Mouse (Mus musculus) C2C12 (cell line): ENCODE measurements at regions not wholly inside any gene's neighbourhood (a gene's known extent, or its start where the extent isn't known, plus 50 kb on each side); places are given as distances from the start of the nearest gene placed in this dataset.
A peak's percentile ranks its signal among the peaks of the same experiment; 100 is the strongest.

Experiments used
- H3K27me3 ChIP-seq: one replicate; pipeline ENCODE4 v1.6.1; 2011; ENCODE audit not compliant: control insufficient read depth, insufficient read depth, insufficient read length
- H3K36me3 ChIP-seq: one replicate; pipeline ENCODE4 v1.6.1; 2011; ENCODE audit not compliant: control insufficient read depth, insufficient read depth
- H3K4me3 ChIP-seq: one replicate; pipeline ENCODE4 v1.5.1; 2011; ENCODE audit warnings: mild to moderate bottlenecking, control low read depth; ENCODE audit not compliant: poor library complexity, insufficient read depth, severe bottlenecking
- H3K79me2 ChIP-seq: one replicate; pipeline ENCODE4 v1.6.1; 2011; ENCODE audit not compliant: control insufficient read depth, insufficient read depth
- H3K79me3 ChIP-seq: one replicate; pipeline ENCODE4 v1.6.1; 2011; ENCODE audit warnings: low read depth, control low read depth
- H3ac ChIP-seq: one replicate; pipeline ENCODE3; 2011; ENCODE audit warnings: low read depth; ENCODE audit not compliant: control insufficient read depth, insufficient read length
- CEBPB ChIP-seq: IDR thresholded peaks from one replicate; pipeline ENCODE4 v1.6.1; 2011; ENCODE audit warnings: low read depth, mild to moderate bottlenecking, control low read depth, moderate library complexity
- CTCF ChIP-seq: IDR thresholded peaks from one replicate; pipeline ENCODE4 v1.5.1; 2011; ENCODE audit not compliant: control insufficient read depth, insufficient read depth, insufficient read length
- FOSL1 ChIP-seq: IDR thresholded peaks from one replicate; pipeline ENCODE4 v1.8.0; 2011; ENCODE audit warnings: mild to moderate bottlenecking, low read length; ENCODE audit not compliant: poor library complexity, insufficient read depth, severe bottlenecking
- MAX ChIP-seq: IDR thresholded peaks from one replicate; pipeline ENCODE4 v1.6.1; 2011; ENCODE audit warnings: mild to moderate bottlenecking, control low read depth
- MYOD1 ChIP-seq: IDR thresholded peaks from one replicate; pipeline ENCODE4 v1.6.1; 2011; ENCODE audit warnings: low read depth; ENCODE audit not compliant: control insufficient read depth, insufficient read length
- MYOG ChIP-seq: IDR thresholded peaks from one replicate; pipeline ENCODE4 v1.6.1; 2011; ENCODE audit not compliant: control insufficient read depth, insufficient read length; ENCODE audit errors: extremely low read depth
- USF1 ChIP-seq: IDR thresholded peaks from one replicate; pipeline ENCODE4 v1.6.1; 2011; ENCODE audit warnings: low read depth, mild to moderate bottlenecking, control low read depth, moderate library complexity

DNA sequence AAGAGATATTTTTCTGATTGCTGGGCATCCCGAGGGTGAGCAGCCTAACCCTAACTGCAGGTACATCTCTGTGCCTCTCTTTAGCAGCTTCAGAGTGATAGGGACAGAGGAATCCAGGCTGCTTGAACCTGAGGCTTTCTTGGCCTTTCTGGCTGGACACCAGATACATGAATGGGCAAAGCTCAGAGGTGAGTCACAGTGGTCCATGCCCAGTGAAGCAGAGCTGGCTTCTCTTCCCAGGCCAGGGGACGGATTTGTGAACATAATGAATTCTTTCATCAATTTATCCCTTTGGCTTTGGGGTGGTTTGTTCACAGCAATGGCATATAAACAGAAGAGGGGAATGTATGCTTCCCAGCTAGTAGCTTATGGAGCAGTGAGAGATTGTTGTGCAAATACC is 114.9 kb upstream of the Ngf start:
- no peaks in the 10 kb centered on the region for H3K79me2 ChIP-seq
- H3ac ChIP-seq: no peak overlapping the region
- no peak for TF ChIP-seq CEBPB
- TF ChIP-seq MYOD1: no peak
- no peak for TF ChIP-seq USF1
- no peak for TF ChIP-seq FOSL1
- H3K27me3 ChIP-seq: no peaks in the 10 kb centered on the region
- H3K36me3 ChIP-seq: no peaks in the 10 kb centered on the region
- no peak overlapping the region for H3K4me3 ChIP-seq
- H3K79me3 ChIP-seq: no peaks in the 10 kb centered on the region

DNA sequence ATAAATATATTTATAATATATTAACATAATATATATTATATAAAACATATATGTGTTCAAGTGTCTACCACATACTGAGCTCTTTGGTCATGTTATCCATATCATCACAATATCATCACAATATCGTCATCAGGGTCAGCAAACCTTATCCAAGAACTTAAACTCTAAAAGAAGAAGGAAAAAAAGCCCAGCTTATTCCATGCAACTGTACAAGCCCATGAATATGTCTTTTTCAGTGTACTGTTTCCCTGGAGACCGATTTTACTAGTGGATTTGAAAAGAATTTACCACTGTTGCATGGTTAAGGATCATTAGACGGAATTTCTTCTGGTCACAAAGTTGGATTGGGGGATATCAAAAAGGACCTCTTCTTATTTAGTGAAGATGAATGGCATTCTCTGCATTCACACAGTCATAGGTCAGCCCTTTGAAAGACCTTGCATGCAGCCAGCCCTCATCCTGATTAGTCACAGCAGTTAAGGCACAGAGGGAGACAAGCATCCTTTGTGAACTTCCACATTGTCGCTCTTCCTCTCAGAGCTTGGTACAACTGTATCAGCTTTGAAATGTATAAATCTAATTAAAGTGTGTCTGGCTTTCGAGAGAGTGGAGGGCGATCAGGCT is 116.3 kb upstream of the Ngf start:
- no peak for TF ChIP-seq MYOG
- no peak for TF ChIP-seq MAX
- TF ChIP-seq CEBPB: no peak
- no peak for TF ChIP-seq MYOD1
- TF ChIP-seq CTCF: no peak
- no peak overlapping the region for H3ac ChIP-seq
- H3K27me3 ChIP-seq: no peaks in the 10 kb centered on the region

DNA sequence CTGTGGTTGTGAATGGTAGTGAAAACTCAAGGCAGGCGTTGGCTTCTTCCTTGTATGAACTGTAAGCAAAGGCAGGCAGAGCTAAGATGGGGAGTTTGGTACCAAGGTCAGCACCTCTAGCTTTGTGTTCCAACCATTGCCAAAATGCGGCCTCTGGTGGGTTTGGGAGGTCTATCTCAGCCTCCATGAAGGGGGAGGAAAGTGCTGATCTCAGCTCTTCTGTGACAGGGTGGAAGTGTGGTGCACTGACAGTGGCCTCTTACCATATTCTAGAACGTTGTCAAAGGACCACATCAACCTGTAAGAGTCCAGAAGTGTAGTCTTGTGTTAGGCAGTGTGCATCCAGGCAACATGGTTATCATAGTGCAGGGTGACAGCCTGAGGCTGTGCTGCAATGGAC is 123.6 kb upstream of the Ngf start:
- Histone ChIP-seq H3K4me3 (no peak overlapping the region), H3K36me3 (no peaks in the 10 kb centered on the region), H3K27me3 (no peaks in the 10 kb centered on the region), H3ac (no peak overlapping the region), H3K79me3 (no peaks in the 10 kb centered on the region), H3K79me2 (no peaks in the 10 kb centered on the region)
- TF ChIP-seq CTCF (no peak), MAX (no peak), CEBPB (no peak), USF1 (no peak), FOSL1 (no peak), MYOD1 (no peak), MYOG (no peak)

More for the DNA sequence above, 116.3 kb upstream of the Ngf start:
- no peaks in the 10 kb centered on the region for H3K36me3 ChIP-seq
- no peak overlapping the region for H3K4me3 ChIP-seq
- no peaks in the 10 kb centered on the region for H3K79me2 ChIP-seq
- no peaks in the 10 kb centered on the region for H3K79me3 ChIP-seq

DNA sequence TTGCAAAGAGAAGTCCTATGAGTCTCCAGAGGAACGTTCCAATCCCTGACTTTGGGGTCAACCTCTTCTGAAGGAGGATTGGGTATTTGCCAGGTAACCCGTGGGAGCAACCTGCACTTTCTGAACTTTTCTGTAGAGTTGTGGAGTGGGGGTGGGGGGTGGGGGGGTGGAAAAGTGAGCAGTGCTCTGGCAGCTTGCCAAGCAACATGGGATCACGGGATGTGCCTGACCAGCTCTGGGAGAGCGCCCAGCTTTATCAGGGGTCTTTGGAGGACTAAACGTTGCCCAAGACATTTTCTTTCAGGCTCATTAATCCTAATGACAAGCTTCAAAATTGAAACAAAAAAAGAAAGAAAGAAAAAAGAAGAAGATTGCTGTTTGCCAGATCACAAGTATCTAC is 124.4 kb upstream of the Ngf start:
- H3K79me3 ChIP-seq: no peaks in the 10 kb centered on the region
- no peaks in the 10 kb centered on the region for H3K36me3 ChIP-seq
- no peak overlapping the region for H3ac ChIP-seq
- H3K79me2 ChIP-seq: no peaks in the 10 kb centered on the region
- no peak for TF ChIP-seq MYOG
- H3K4me3 ChIP-seq: no peak overlapping the region
- no peaks in the 10 kb centered on the region for H3K27me3 ChIP-seq

DNA sequence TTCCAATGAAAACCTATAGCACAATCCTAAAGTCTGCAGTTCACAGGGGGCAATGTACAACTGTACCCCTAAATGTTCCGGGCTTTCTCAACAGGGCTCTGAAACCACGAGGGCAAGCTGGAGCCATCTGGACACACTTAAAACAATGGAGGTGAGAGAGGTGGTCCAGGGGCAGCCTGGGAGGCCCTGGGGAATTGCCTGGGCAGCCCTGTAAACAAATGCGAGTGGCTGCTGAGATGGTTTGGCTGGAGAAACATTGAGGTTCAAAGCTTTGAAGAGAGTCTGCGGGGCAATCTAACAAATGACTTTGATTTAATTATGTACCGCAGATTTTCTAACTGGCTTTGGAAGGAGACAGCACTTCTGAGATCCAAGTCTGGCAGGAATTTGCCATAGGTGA is 129.0 kb upstream of the Ngf start:
- no peaks in the 10 kb centered on the region for H3K27me3 ChIP-seq
- TF ChIP-seq MAX: no peak
- TF ChIP-seq MYOG: no peak
- TF ChIP-seq MYOD1: no peak
- no peak for TF ChIP-seq CEBPB
- no peak for TF ChIP-seq CTCF
- TF ChIP-seq FOSL1: no peak
- no peaks in the 10 kb centered on the region for H3K79me2 ChIP-seq

DNA sequence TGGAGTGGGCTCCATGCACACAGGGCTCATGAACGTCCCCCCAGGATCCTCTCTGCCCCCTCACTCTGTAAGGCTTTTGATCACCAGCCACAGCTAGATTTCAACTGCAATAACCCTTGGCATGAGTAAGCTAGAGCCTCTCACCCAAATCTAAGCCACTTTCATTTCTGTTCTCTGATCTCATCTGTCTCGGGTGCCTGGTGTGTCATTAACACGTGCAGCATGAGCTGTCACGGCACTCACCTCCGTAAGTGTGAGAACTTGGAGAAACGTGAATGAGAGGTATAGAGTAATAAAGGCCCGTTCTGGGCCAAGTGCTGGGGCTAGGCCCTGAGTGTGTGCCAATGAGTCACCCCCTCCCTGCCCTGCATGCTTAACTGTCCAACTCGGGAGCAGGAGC is 131.8 kb upstream of the Ngf start:
- H3K36me3 ChIP-seq: no peaks in the 10 kb centered on the region
- TF ChIP-seq FOSL1 (peak; percentile 91), CTCF (no peak), MAX (peak; percentile 76), USF1 (peak; percentile 44)
- no peak overlapping the region for H3K4me3 ChIP-seq
- H3K79me2 ChIP-seq: no peaks in the 10 kb centered on the region
- H3K27me3 ChIP-seq: no peaks in the 10 kb centered on the region
- H3K79me3 ChIP-seq: no peaks in the 10 kb centered on the region
- no peak overlapping the region for H3ac ChIP-seq

More for the DNA sequence above, 129.0 kb upstream of the Ngf start:
- H3K36me3 ChIP-seq: no peaks in the 10 kb centered on the region
- H3ac ChIP-seq: no peak overlapping the region
- no peaks in the 10 kb centered on the region for H3K79me3 ChIP-seq
- no peak overlapping the region for H3K4me3 ChIP-seq
